Mouse (Mus musculus): ENCODE results near the gene Ccsap. TPM values are rescaled to one million over a fixed set of nuclear protein-coding genes. Genes with fewer than 3 reads are reported as not detected.

Gene Ccsap
- total and polyA plus RNA-seq, 3 experiments = 5.0 to 6.2 (median 5.4) TPM

DNA sequence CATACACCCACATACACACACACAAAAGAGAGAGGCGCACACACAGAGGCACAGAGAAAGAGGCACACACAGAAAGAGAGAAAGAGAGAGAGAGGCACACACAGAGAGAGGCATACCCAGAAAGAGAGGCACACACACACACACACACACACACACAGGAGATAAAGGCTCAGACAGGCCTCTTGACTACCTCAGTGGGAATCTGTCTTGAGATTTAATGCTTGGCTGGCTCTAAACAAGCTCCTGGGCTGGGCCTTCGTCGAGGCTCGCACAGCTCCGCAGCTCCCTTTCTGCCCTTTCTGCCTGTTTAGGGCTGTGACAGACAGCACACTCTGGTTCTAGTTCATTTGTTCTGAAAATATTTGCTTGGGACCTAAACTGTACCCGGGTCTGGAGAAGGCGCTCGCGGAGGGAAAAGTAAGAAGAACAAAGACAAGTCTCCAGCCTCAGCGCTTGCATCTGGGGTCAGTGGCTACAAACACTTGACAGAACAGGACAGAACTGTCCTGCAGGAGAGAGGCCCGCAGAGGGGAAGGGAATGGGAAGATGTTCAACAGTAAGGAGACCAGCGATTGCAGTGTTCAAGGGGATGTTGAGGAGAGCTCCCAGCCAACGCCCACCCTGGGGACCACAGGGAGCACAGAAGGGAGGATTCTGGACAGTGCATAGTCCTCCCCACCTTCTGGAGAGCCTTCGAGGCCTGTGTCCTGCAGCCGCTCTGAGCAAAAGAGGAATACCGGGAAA, 68.7 kb downstream of the Ccsap start:
- Histone ChIP-seq H3K79me2 (replicated peaks; ENCODE audit: control insufficient read depth, extremely low read depth, insufficient read depth, poor library complexity, severe bottlenecking) (no peaks in the 10 kb centered on the region), H3K4me3 (replicated peaks in 1 of 3; ENCODE audit: low read depth in 2 of 3, low read length in 2 of 3, poor library complexity in 1 of 3) (no peak overlapping the region), H3K27ac (ENCODE audit: insufficient read depth, low read depth) (no peak overlapping the region), H3K4me1 (ENCODE audit: control insufficient read depth in 1 of 2, insufficient read depth in 2 of 2) (peaks cover 6 to 16% of the 10 kb centered on the region in 2 experiments; a peak in 3 of 4 replicates), H3K4me2 (ENCODE audit: insufficient read depth, low read depth, poor library complexity, severe bottlenecking) (no peak overlapping the region), H3K27me3 (replicated peaks) (no peaks in the 10 kb centered on the region), H3K9me3 (replicated peaks; ENCODE audit: low read length) (no peaks in the 10 kb centered on the region), H3K9ac (ENCODE audit: insufficient read depth, low read depth) (no peak overlapping the region), H3K36me3 (replicated peaks in 1 of 2; ENCODE audit: control insufficient read depth in 1 of 2, insufficient read depth in 1 of 2, low read length in 1 of 2) (peaks cover 0 to 9% of the 10 kb centered on the region in 2 experiments)
- in situ Hi-C loops (cut with MboI; ENCODE audit: low pct_ligation_motif_present, low pct_unique_long_range_greater_than_20kb, low sequenced_read_pairs) = loop anchor here (10.0 kb wide), 1 partner anchor 564 kb away; no protein-coding TSS in a partner anchor
- TF ChIP-seq ZMIZ1 (IDR thresholded peaks at IDR 0.05; ENCODE audit: low read depth, low read length) (no peak), CHD2 (IDR thresholded peaks at IDR 0.05; ENCODE audit: low read length) (no peak), MXI1 (IDR thresholded peaks at IDR 0.05; ENCODE audit: low read depth, low read length) (no peak), ETS1 (conservative IDR thresholded peaks at IDR 0.05; ENCODE audit: low read depth, low read length) (no peak), JUN (IDR thresholded peaks at IDR 0.05; ENCODE audit: insufficient read depth, low read depth, low read length) (no peak), BHLHE40 (IDR thresholded peaks at IDR 0.05; ENCODE audit: low read depth, low read length) (no peak), USF2 (conservative IDR thresholded peaks at IDR 0.05; ENCODE audit: low read depth, low read length) (no peak), TBP (conservative IDR thresholded peaks at IDR 0.05; ENCODE audit: low read depth, low read length) (no peak), CTCF (conservative IDR thresholded peaks at IDR 0.05 in 1 of 2, IDR thresholded peaks at IDR 0.05 in 1 of 2; ENCODE audit: low read depth in 2 of 2, low read length in 2 of 2) (no peak), TCF12 (IDR thresholded peaks at IDR 0.05; ENCODE audit: low read depth, low read length) (no peak), ZC3H11A (IDR thresholded peaks at IDR 0.05; ENCODE audit: low read depth, low read length) (no peak), UBTF (IDR thresholded peaks at IDR 0.05; ENCODE audit: low read depth, low read length) (no peak), HCFC1 (IDR thresholded peaks at IDR 0.05; ENCODE audit: low read depth, low read length) (no peak), GABPA (IDR thresholded peaks at IDR 0.05; ENCODE audit: insufficient replicate concordance, low read depth, low read length) (no peak), RCOR1 (conservative IDR thresholded peaks at IDR 0.05; ENCODE audit: low read depth, low read length) (no peak), SMC3 (IDR thresholded peaks at IDR 0.05; ENCODE audit: low read depth, low read length) (no peak), NRF1 (IDR thresholded peaks at IDR 0.05; ENCODE audit: low read depth, low read length) (no peak), POLR2AphosphoS2 (IDR thresholded peaks at IDR 0.05; ENCODE audit: low read depth, low read length) (no peak), IRF4 (IDR thresholded peaks at IDR 0.05; ENCODE audit: low read depth, low read length) (no peak)
- DNase-seq (ENCODE audit: extremely low read depth) = no peak
- dilution Hi-C loops (cut with MboI; ENCODE audit: extremely low pct_ligation_motif_present, extremely low pct_unique_long_range_greater_than_20kb, low sequenced_read_pairs) = no loop called here

Other genes with a start within 250 kb of the Ccsap start
- 0.08 TPM in 1 of 2 replicates, not detected in the other for gene Rhou, start 206.3 kb downstream of the Ccsap start, total RNA-seq (2012; rRNA removed)
- not detected in 2 replicates for gene Rhou, start 206.3 kb downstream of the Ccsap start, total RNA-seq (2014; rRNA removed)
- 0.16 TPM in 1 of 2 replicates, not detected in the other for gene Rhou, start 206.3 kb downstream of the Ccsap start, polyA plus RNA-seq (2012; ENCODE audit: insufficient read length, low read depth)
- not detected in 2 replicates for gene Rab4a, start 54.2 kb downstream of the Ccsap start, total RNA-seq (2012; rRNA removed)
- gene Rab4a, start 54.2 kb downstream of the Ccsap start, total RNA-seq (2014; rRNA removed) = not detected in 2 replicates
- gene Rab4a, start 54.2 kb downstream of the Ccsap start, polyA plus RNA-seq (2012; ENCODE audit: insufficient read length, low read depth) = 0.18 TPM in 1 of 2 replicates, not detected in the other
- gene Acta1, start 34.5 kb upstream of the Ccsap start, total RNA-seq (2012; rRNA removed) = 0.08 TPM in 1 of 2 replicates, not detected in the other
- not detected in 2 replicates for gene Acta1, start 34.5 kb upstream of the Ccsap start, total RNA-seq (2014; rRNA removed)
- gene Acta1, start 34.5 kb upstream of the Ccsap start, polyA plus RNA-seq (2012; ENCODE audit: insufficient read length, low read depth) = 0.27 and 0.91 TPM in 2 replicates
- 32.8 and 37.1 TPM in 2 replicates for gene Nup133, start 89.1 kb upstream of the Ccsap start, total RNA-seq (2012; rRNA removed)
- 49.0 and 51.8 TPM in 2 replicates for gene Nup133, start 89.1 kb upstream of the Ccsap start, total RNA-seq (2014; rRNA removed)
- gene Nup133, start 89.1 kb upstream of the Ccsap start, polyA plus RNA-seq (2012; ENCODE audit: insufficient read length, low read depth) = 39.6 and 39.7 TPM in 2 replicates
- 8.0 and 8.1 TPM in 2 replicates for gene Abcb10, start 122.9 kb upstream of the Ccsap start, total RNA-seq (2012; rRNA removed)
- gene Abcb10, start 122.9 kb upstream of the Ccsap start, total RNA-seq (2014; rRNA removed) = 8.5 and 8.9 TPM in 2 replicates
- gene Abcb10, start 122.9 kb upstream of the Ccsap start, polyA plus RNA-seq (2012; ENCODE audit: insufficient read length, low read depth) = 7.3 and 8.1 TPM in 2 replicates
- 54.2 and 62.2 TPM in 2 replicates for gene Taf5l, start 161.2 kb upstream of the Ccsap start, total RNA-seq (2012; rRNA removed)
- 68.1 and 75.8 TPM in 2 replicates for gene Taf5l, start 161.2 kb upstream of the Ccsap start, total RNA-seq (2014; rRNA removed)
- gene Taf5l, start 161.2 kb upstream of the Ccsap start, polyA plus RNA-seq (2012; ENCODE audit: insufficient read length, low read depth) = 53.9 and 63.0 TPM in 2 replicates
- gene Urb2, start 161.3 kb upstream of the Ccsap start, total RNA-seq (2012; rRNA removed) = 26.4 and 33.7 TPM in 2 replicates
- 32.4 and 33.9 TPM in 2 replicates for gene Urb2, start 161.3 kb upstream of the Ccsap start, total RNA-seq (2014; rRNA removed)
- gene Urb2, start 161.3 kb upstream of the Ccsap start, polyA plus RNA-seq (2012; ENCODE audit: insufficient read length, low read depth) = 22.7 and 27.9 TPM in 2 replicates